Comparison of ENCODE assay signal across 13 mouse cellular contexts in the genomic region with DNA sequence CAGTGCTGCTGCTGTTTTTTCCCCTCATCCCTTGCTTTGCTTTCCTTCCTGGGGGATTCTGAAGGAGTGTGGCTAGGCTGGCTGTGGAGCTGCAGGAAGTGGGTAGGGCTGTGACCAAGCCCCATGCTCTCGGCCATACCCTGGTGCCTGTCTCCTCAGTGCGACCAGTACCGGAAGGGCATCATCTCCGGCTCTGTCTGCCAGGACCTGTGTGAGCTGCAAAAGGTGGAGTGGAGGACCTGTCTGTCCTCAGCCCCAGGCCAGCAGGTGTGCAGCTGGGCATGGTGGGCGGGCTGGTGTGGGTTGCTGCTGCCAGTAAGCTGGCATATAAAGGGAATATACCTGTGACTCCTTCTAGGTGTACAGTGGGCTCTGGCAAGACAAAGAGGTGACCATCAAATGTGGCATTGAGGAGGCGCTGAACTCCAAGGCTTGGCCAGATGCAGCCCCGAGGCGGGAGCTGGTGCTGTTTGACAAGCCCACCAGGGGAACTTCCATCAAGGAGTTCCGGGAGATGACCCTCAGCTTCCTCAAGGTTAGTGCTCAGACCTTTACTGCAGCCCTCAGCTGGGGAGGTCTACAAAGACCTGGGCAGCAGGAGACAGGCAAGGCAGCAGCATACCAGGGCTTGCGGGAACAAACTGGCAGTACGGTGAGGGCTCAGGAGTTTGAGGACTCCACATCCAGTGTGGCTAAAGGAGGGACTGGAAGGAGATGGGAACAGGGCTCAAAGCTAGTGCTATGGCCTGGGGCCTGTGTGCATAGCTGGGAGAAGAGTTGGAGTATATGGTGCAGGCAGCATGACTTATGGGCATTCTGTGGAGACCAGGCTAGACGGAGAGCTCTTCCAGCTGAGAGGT. TPM values are rescaled to one million over a fixed set of nuclear protein-coding genes. Genes with fewer than 3 reads are reported as not detected.
DNase-seq lines count a peak whose midpoint lies in the region; ATAC-seq and TF ChIP-seq lines count a peak whose summit lies in the region.
"Had no signal": no experiment of that assay in that cellular context is flagged by ENCODE, and none has a peak within 500 bp of the region (broad histone marks: within the 10 kb centered on the region; RNA-seq: fewer than 3 reads in every experiment).

No protein-coding gene starts in this region.

- peaks cover 13% of the 10 kb centered on the region for H3K4me1 ChIP-seq in forebrain, postnatal 0 days (ENCODE audit: insufficient read depth)
- peaks cover 42% of the 10 kb centered on the region for H3K4me1 ChIP-seq in forebrain, embryonic 16.5 days (replicated peaks; ENCODE audit: control insufficient read depth, insufficient read depth, low read length)
- H3K4me1 ChIP-seq in neural tube, embryonic 15.5 days = peaks cover 90% of the 10 kb centered on the region
- peaks cover 34% of the 10 kb centered on the region for H3K4me1 ChIP-seq in limb, embryonic 15.5 days

- 0 out of 2 replicates have a peak overlapping the region, but pooled peaks have one; percentile 0 for H3K27ac ChIP-seq in forebrain, postnatal 0 days (ENCODE audit: low read depth, low read length)
- H3K27ac ChIP-seq in forebrain, embryonic 16.5 days (ENCODE audit: low read length) = no peak overlapping the region
- no peak overlapping the region; the same call in 1 of the 2 replicates for H3K27ac ChIP-seq in neural tube, embryonic 15.5 days (replicated peaks)
- H3K27ac ChIP-seq in limb, embryonic 15.5 days = peak overlapping the region; percentile 2; the same call in 1 of the 2 replicates
- H3K27ac ChIP-seq in gastrocnemius, adult 2 months = no peak overlapping the region
- H3K27ac ChIP-seq: liver, embryonic 14.5 days; stomach, embryonic 15.5 days had no signal

- no peak for TF ChIP-seq CTCF in forebrain, postnatal 0 days (IDR thresholded peaks at IDR 0.05; ENCODE audit: low read depth)
- no peak for TF ChIP-seq CTCF in gastrocnemius, adult 2 months (IDR thresholded peaks at IDR 0.05)

- no peak for ATAC-seq in forebrain, postnatal 0 days
- no peak for ATAC-seq in forebrain, embryonic 16.5 days
- no peak for ATAC-seq in neural tube, embryonic 15.5 days (ENCODE audit: low FRiP score)
- no peak for ATAC-seq in limb, embryonic 15.5 days (ENCODE audit: insufficient number of reproducible peaks, low FRiP score, low TSS enrichment, low read depth)
- no peak for ATAC-seq in erythroid progenitor cell, adult 5-6 weeks (replicated peaks; ENCODE audit: low FRiP score, poor library complexity, severe bottlenecking)

- no peak overlapping the region for H3K4me3 ChIP-seq in forebrain, postnatal 0 days (ENCODE audit: low read depth, low read length)
- H3K4me3 ChIP-seq in forebrain, embryonic 16.5 days (replicated peaks; ENCODE audit: low read length) = no peak overlapping the region
- H3K4me3 ChIP-seq in neural tube, embryonic 15.5 days (replicated peaks) = no peak overlapping the region
- no peak overlapping the region for H3K4me3 ChIP-seq in limb, embryonic 15.5 days
- no peak overlapping the region for H3K4me3 ChIP-seq in gastrocnemius, adult 2 months
- H3K4me3 ChIP-seq: stomach, embryonic 15.5 days had no signal

- H3K4me2 ChIP-seq in forebrain, postnatal 0 days (ENCODE audit: low read depth) = no peak overlapping the region
- H3K4me2 ChIP-seq in forebrain, embryonic 16.5 days (ENCODE audit: low read length) = no peak overlapping the region
- no peak overlapping the region for H3K4me2 ChIP-seq in neural tube, embryonic 15.5 days
- H3K4me2 ChIP-seq in limb, embryonic 15.5 days = no peak overlapping the region
- H3K4me2 ChIP-seq: stomach, embryonic 15.5 days had no signal

- no peaks in the 10 kb centered on the region for H3K27me3 ChIP-seq in forebrain, postnatal 0 days (ENCODE audit: insufficient read depth, low read length)
- no peaks in the 10 kb centered on the region for H3K27me3 ChIP-seq in forebrain, embryonic 16.5 days (replicated peaks; ENCODE audit: control insufficient read depth, insufficient read depth, low read length)
- H3K27me3 ChIP-seq in neural tube, embryonic 15.5 days (replicated peaks) = no peaks in the 10 kb centered on the region
- H3K27me3 ChIP-seq in limb, embryonic 15.5 days = no peaks in the 10 kb centered on the region
- H3K27me3 ChIP-seq: stomach, embryonic 15.5 days had no signal

- 67% methylated on average over 12 of the region's 12 CpGs for WGBS in forebrain, postnatal 0 days
- 67% methylated on average over 12 of the region's 12 CpGs for WGBS in forebrain, embryonic 16.5 days
- WGBS in neural tube, embryonic 15.5 days = 71% methylated on average over 12 of the region's 12 CpGs
- 62% methylated on average over 12 of the region's 12 CpGs for WGBS in limb, embryonic 15.5 days

- 0 out of 2 replicates have a peak overlapping the region, but pooled peaks have one; percentile 18 for H3K9ac ChIP-seq in forebrain, postnatal 0 days
- H3K9ac ChIP-seq in forebrain, embryonic 16.5 days (replicated peaks; ENCODE audit: low read depth, low read length) = no peak overlapping the region; the same call in 1 of the 2 replicates
- H3K9ac ChIP-seq in neural tube, embryonic 15.5 days (replicated peaks) = no peak overlapping the region
- H3K9ac ChIP-seq in limb, embryonic 15.5 days = no peak overlapping the region
- H3K9ac ChIP-seq: liver, embryonic 14.5 days; stomach, embryonic 15.5 days had no signal

- no peaks in the 10 kb centered on the region for H3K9me3 ChIP-seq in forebrain, postnatal 0 days (ENCODE audit: low read length)
- no peaks in the 10 kb centered on the region for H3K9me3 ChIP-seq in forebrain, embryonic 16.5 days (ENCODE audit: control insufficient read depth, low read length)
- no peaks in the 10 kb centered on the region for H3K9me3 ChIP-seq in neural tube, embryonic 15.5 days (replicated peaks)
- H3K9me3 ChIP-seq in limb, embryonic 15.5 days = no peaks in the 10 kb centered on the region
- H3K9me3 ChIP-seq: stomach, embryonic 15.5 days had no signal

- intact Hi-C loops in gastrocnemius, adult 2 months (cut with DNase I) = no loop called here

- no peak for DNase-seq in forebrain, postnatal 0 days
- DNase-seq in neural tube, embryonic 10.5 days (ENCODE audit: extremely low spot score, low spot score) = peak; percentile 44
- no peak for DNase-seq in layer of hippocampus, postnatal 14 days (ENCODE audit: low spot score in 2 of 2)
- no peak for DNase-seq in gastrocnemius, adult 2 months
- DNase-seq: gastrocnemius, postnatal 14 days had no signal

- H3K36me3 ChIP-seq in forebrain, postnatal 0 days (ENCODE audit: insufficient read depth) = peaks cover 48% of the 10 kb centered on the region
- peaks cover 23% of the 10 kb centered on the region for H3K36me3 ChIP-seq in forebrain, embryonic 16.5 days (ENCODE audit: control insufficient read depth, insufficient read depth)
- H3K36me3 ChIP-seq in neural tube, embryonic 15.5 days = peaks cover 42% of the 10 kb centered on the region
- peaks cover 48% of the 10 kb centered on the region for H3K36me3 ChIP-seq in limb, embryonic 15.5 days

RNA-seq across cellular contexts. Expression of a gene that starts 6.6 kb away (rescaled TPM):
- 193 and 214 TPM in 2 replicates for total RNA-seq in forebrain, postnatal 0 days (2014; rRNA removed)
- polyA plus RNA-seq in forebrain, postnatal 0 days (2015; fragmentation: Nextera tagmentation; extraction: Ambion mirVana) = 143 TPM in 2 replicates
- 106 and 125 TPM in 2 replicates for polyA plus RNA-seq in forebrain, embryonic 16.5 days (2015; fragmentation: Nextera tagmentation; extraction: Ambion mirVana)
- polyA plus RNA-seq in neural tube, embryonic 15.5 days (2015; fragmentation: Nextera tagmentation; extraction: Ambion mirVana) = 121 and 145 TPM in 2 replicates
- polyA plus RNA-seq in limb, embryonic 15.5 days (2015; fragmentation: Nextera tagmentation; extraction: Ambion mirVana) = 32.0 and 42.8 TPM in 2 replicates
- 10 to 100 TPM; 73.3 to 76.4 TPM for total RNA-seq in layer of hippocampus, postnatal 14 days (2021)
- total RNA-seq in erythroid progenitor cell, adult 5-6 weeks (2015; ENCODE audit: low replicate concordance) = not detected in 2 replicates
- not detected in 2 replicates for total RNA-seq in erythroid progenitor cell, adult 5-6 weeks (2017; ENCODE audit: low replicate concordance)
- 1 to 10 TPM; 1.0 to 2.3 TPM for total RNA-seq in gastrocnemius, adult 2 months (2021)

RNA-seq across cellular contexts. Expression of a gene that starts 30.6 kb away (rescaled TPM):
- 7.8 and 10.0 TPM in 2 replicates for total RNA-seq in forebrain, postnatal 0 days (2014; rRNA removed)
- 4.8 and 6.2 TPM in 2 replicates for polyA plus RNA-seq in forebrain, postnatal 0 days (2015; fragmentation: Nextera tagmentation; extraction: Ambion mirVana)
- polyA plus RNA-seq in forebrain, embryonic 16.5 days (2015; fragmentation: Nextera tagmentation; extraction: Ambion mirVana) = 3.7 and 4.0 TPM in 2 replicates
- 5.5 and 13.6 TPM in 2 replicates for polyA plus RNA-seq in neural tube, embryonic 15.5 days (2015; fragmentation: Nextera tagmentation; extraction: Ambion mirVana)
- 31.5 and 36.3 TPM in 2 replicates for polyA plus RNA-seq in limb, embryonic 15.5 days (2015; fragmentation: Nextera tagmentation; extraction: Ambion mirVana)
- total RNA-seq in layer of hippocampus, postnatal 14 days (2021) = 1 to 10 TPM; 1.2 to 1.9 TPM
- total RNA-seq in erythroid progenitor cell, adult 5-6 weeks (2015; ENCODE audit: low replicate concordance) = 12.2 and 12.6 TPM in 2 replicates
- total RNA-seq in erythroid progenitor cell, adult 5-6 weeks (2017; ENCODE audit: low replicate concordance) = 6.2 and 12.0 TPM in 2 replicates
- 1 to 10 TPM; 2.8 to 7.3 TPM for total RNA-seq in gastrocnemius, adult 2 months (2021)

RNA-seq across cellular contexts. Expression of a gene that starts 36.2 kb away (rescaled TPM):
- not detected in 2 replicates for total RNA-seq in forebrain, postnatal 0 days (2014; rRNA removed)
- not detected in 2 replicates for polyA plus RNA-seq in forebrain, postnatal 0 days (2015; fragmentation: Nextera tagmentation; extraction: Ambion mirVana)
- polyA plus RNA-seq in forebrain, embryonic 16.5 days (2015; fragmentation: Nextera tagmentation; extraction: Ambion mirVana) = not detected in 2 replicates
- not detected in 2 replicates for polyA plus RNA-seq in neural tube, embryonic 15.5 days (2015; fragmentation: Nextera tagmentation; extraction: Ambion mirVana)
- not detected in 2 replicates for polyA plus RNA-seq in limb, embryonic 15.5 days (2015; fragmentation: Nextera tagmentation; extraction: Ambion mirVana)
- total RNA-seq in layer of hippocampus, postnatal 14 days (2021) = not detected
- not detected in 2 replicates for total RNA-seq in erythroid progenitor cell, adult 5-6 weeks (2015; ENCODE audit: low replicate concordance)
- total RNA-seq in erythroid progenitor cell, adult 5-6 weeks (2017; ENCODE audit: low replicate concordance) = not detected in 2 replicates
- total RNA-seq in gastrocnemius, adult 2 months (2021) = not detected
- total RNA-seq: adrenal gland, postnatal 4 days; gastrocnemius, postnatal 14 days had no signal
- polyA plus RNA-seq: cortical plate, adult 2 months; liver, embryonic 14.5 days; stomach, embryonic 15.5 days had no signal

RNA-seq across cellular contexts. Expression of a gene that starts 48.4 kb away (rescaled TPM):
- not detected in 2 replicates for total RNA-seq in forebrain, postnatal 0 days (2014; rRNA removed)
- polyA plus RNA-seq in forebrain, postnatal 0 days (2015; fragmentation: Nextera tagmentation; extraction: Ambion mirVana) = not detected in 2 replicates
- not detected in 2 replicates for polyA plus RNA-seq in forebrain, embryonic 16.5 days (2015; fragmentation: Nextera tagmentation; extraction: Ambion mirVana)
- polyA plus RNA-seq in neural tube, embryonic 15.5 days (2015; fragmentation: Nextera tagmentation; extraction: Ambion mirVana) = not detected in 2 replicates
- 0.24 TPM in 1 of 2 replicates, not detected in the other for polyA plus RNA-seq in limb, embryonic 15.5 days (2015; fragmentation: Nextera tagmentation; extraction: Ambion mirVana)
- total RNA-seq in layer of hippocampus, postnatal 14 days (2021) = not detected
- total RNA-seq in erythroid progenitor cell, adult 5-6 weeks (2015; ENCODE audit: low replicate concordance) = not detected in 2 replicates
- 1.9 TPM in 1 of 2 replicates, not detected in the other for total RNA-seq in erythroid progenitor cell, adult 5-6 weeks (2017; ENCODE audit: low replicate concordance)
- total RNA-seq in gastrocnemius, adult 2 months (2021) = not detected
- total RNA-seq: adrenal gland, postnatal 4 days; gastrocnemius, postnatal 14 days had no signal
- polyA plus RNA-seq: cortical plate, adult 2 months; liver, embryonic 14.5 days; stomach, embryonic 15.5 days had no signal

RNA-seq across cellular contexts. Expression of a gene that starts 55.0 kb away (rescaled TPM):
- 63.9 and 64.6 TPM in 2 replicates for total RNA-seq in forebrain, postnatal 0 days (2014; rRNA removed)
- polyA plus RNA-seq in forebrain, postnatal 0 days (2015; fragmentation: Nextera tagmentation; extraction: Ambion mirVana) = 52.8 and 67.3 TPM in 2 replicates
- 59.5 and 61.7 TPM in 2 replicates for polyA plus RNA-seq in forebrain, embryonic 16.5 days (2015; fragmentation: Nextera tagmentation; extraction: Ambion mirVana)
- polyA plus RNA-seq in neural tube, embryonic 15.5 days (2015; fragmentation: Nextera tagmentation; extraction: Ambion mirVana) = 76.5 and 94.1 TPM in 2 replicates
- 107 and 122 TPM in 2 replicates for polyA plus RNA-seq in limb, embryonic 15.5 days (2015; fragmentation: Nextera tagmentation; extraction: Ambion mirVana)
- total RNA-seq in layer of hippocampus, postnatal 14 days (2021) = 10 to 100 TPM; 80.2 to 84.1 TPM
- total RNA-seq in erythroid progenitor cell, adult 5-6 weeks (2015; ENCODE audit: low replicate concordance) = 3.8 and 7.2 TPM in 2 replicates
- total RNA-seq in erythroid progenitor cell, adult 5-6 weeks (2017; ENCODE audit: low replicate concordance) = 0.77 and 7.2 TPM in 2 replicates
- 10 to 100 TPM; 34.4 to 53.7 TPM for total RNA-seq in gastrocnemius, adult 2 months (2021)

Comparison
In these comparisons a context has a peak if more than half of its experiments do, and no peak if none do; other contexts are left out.
1. H3K27ac ChIP-seq: peak in forebrain, postnatal 0 days (single experiment) and limb, embryonic 15.5 days (single experiment); none in forebrain, embryonic 16.5 days (single experiment), neural tube, embryonic 15.5 days (single experiment) and gastrocnemius, adult 2 months (single experiment).
2. RNA of a gene that starts 6.6 kb away (total RNA-seq): 193 to 214 TPM in forebrain, postnatal 0 days and 73.3 to 76.4 TPM in layer of hippocampus, postnatal 14 days; 1.0 to 2.3 TPM in gastrocnemius, adult 2 months and not detected in erythroid progenitor cell, adult 5-6 weeks; every median in the first group is over 10 times any median in the second.